Mouse (Mus musculus): ENCODE data around the gene Fam20b. TPM values are rescaled to one million over a fixed set of nuclear protein-coding genes. Genes with fewer than 3 reads are reported as not detected.
"Not testable (repeated sequence)": the region's sequence is repeated elsewhere in the genome, so short reads cannot be mapped to it uniquely, and the experiment has no call there.

Gene Fam20b
- polyA plus RNA-seq, 1 experiment from 2014 or later, result 9.3 TPM

GRCm38 (mm10) chr1:156669208-156669983 is 49.5 kb downstream of the Fam20b start:
- 67% methylated on average over 11 of the region's 11 CpGs for WGBS (ENCODE audit: insufficient replicate concordance)
- Histone ChIP-seq H3K4me3 (replicated peaks) (no peak overlapping the region), H3K9ac (no peak overlapping the region), H3K9me3 (replicated peaks) (no peaks in the 10 kb centered on the region), H3K27me3 (0 out of 2 replicates have a peak, but pooled peaks cover 8% of the 10 kb centered on the region), H3K36me3 (replicated peaks) (no peaks in the 10 kb centered on the region), H3K4me1 (replicated peaks) (peaks cover 12% of the 10 kb centered on the region), H3K4me2 (no peak overlapping the region), H3K27ac (replicated peaks) (no peak overlapping the region)
- ATAC-seq (ENCODE audit: insufficient read depth), result no peak

GRCm38 (mm10) chr1:156668602-156669001 is 50.3 kb downstream of the Fam20b start:
- Histone ChIP-seq H3K4me1 (replicated peaks) (peaks cover 5% of the 10 kb centered on the region), H3K27ac (replicated peaks) (no peak overlapping the region), H3K4me3 (replicated peaks) (no peak overlapping the region), H3K27me3 (no peaks in the 10 kb centered on the region), H3K36me3 (replicated peaks) (no peaks in the 10 kb centered on the region), H3K9ac (no peak overlapping the region), H3K9me3 (replicated peaks) (no peaks in the 10 kb centered on the region), H3K4me2 (no peak overlapping the region)
- WGBS (ENCODE audit: insufficient replicate concordance), result 55% methylated on average over 5 of the region's 5 CpGs
- no peak for ATAC-seq (ENCODE audit: insufficient read depth)

GRCm38 (mm10) chr1:156667141-156667926 is 51.6 kb downstream of the Fam20b start:
- no peaks in the 10 kb centered on the region for H3K4me1 ChIP-seq (replicated peaks)
- no peak overlapping the region for H3K4me3 ChIP-seq (replicated peaks)
- H3K9me3 ChIP-seq (replicated peaks), result no peaks in the 10 kb centered on the region
- no peaks in the 10 kb centered on the region for H3K36me3 ChIP-seq (replicated peaks)
- WGBS (ENCODE audit: insufficient replicate concordance), result 56% methylated on average over 23 of the region's 23 CpGs
- no peak overlapping the region for H3K4me2 ChIP-seq
- peak; percentile 46 for ATAC-seq (ENCODE audit: insufficient read depth)
- no peak overlapping the region for H3K9ac ChIP-seq
- H3K27me3 ChIP-seq, result no peaks in the 10 kb centered on the region
- no peak overlapping the region for H3K27ac ChIP-seq (replicated peaks)

GRCm38 (mm10) chr1:156665777-156666176 is 53.1 kb downstream of the Fam20b start:
- no peak overlapping the region for H3K27ac ChIP-seq (replicated peaks)
- no peaks in the 10 kb centered on the region for H3K36me3 ChIP-seq (replicated peaks)
- H3K9ac ChIP-seq, result no peak overlapping the region
- 79% methylated on average over 8 of the region's 8 CpGs for WGBS (ENCODE audit: insufficient replicate concordance)
- no peaks in the 10 kb centered on the region for H3K27me3 ChIP-seq
- no peaks in the 10 kb centered on the region for H3K4me1 ChIP-seq (replicated peaks)
- H3K4me3 ChIP-seq (replicated peaks), result no peak overlapping the region
- no peak overlapping the region for H3K4me2 ChIP-seq
- no peak for ATAC-seq (ENCODE audit: insufficient read depth)
- no peaks in the 10 kb centered on the region for H3K9me3 ChIP-seq (replicated peaks)

GRCm38 (mm10) chr1:156660660-156661236 is 58.1 kb downstream of the Fam20b start:
- not testable (repeated sequence) for H3K27me3 ChIP-seq; H3K36me3 ChIP-seq (replicated peaks); H3K27ac ChIP-seq (replicated peaks); ATAC-seq (ENCODE audit: insufficient read depth); H3K9me3 ChIP-seq (replicated peaks); H3K9ac ChIP-seq; H3K4me3 ChIP-seq (replicated peaks)
- Histone ChIP-seq H3K4me2 (peak overlapping the region; percentile 36), H3K4me1 (replicated peaks) (peaks cover 20% of the 10 kb centered on the region)
- WGBS (ENCODE audit: insufficient replicate concordance), result 53% methylated on average over 21 of the region's 21 CpGs

GRCm38 (mm10) chr1:156659906-156660659 is 58.8 kb downstream of the Fam20b start:
- H3K36me3 ChIP-seq (replicated peaks), result no peaks in the 10 kb centered on the region
- ATAC-seq (ENCODE audit: insufficient read depth), result peak; percentile 20; the same call in 1 of the 2 replicates
- H3K9ac ChIP-seq, result no peak overlapping the region
- no peaks in the 10 kb centered on the region for H3K9me3 ChIP-seq (replicated peaks)
- peak overlapping the region; percentile 33 for H3K4me2 ChIP-seq
- H3K4me3 ChIP-seq (replicated peaks), result no peak overlapping the region
- peaks cover 20% of the 10 kb centered on the region for H3K4me1 ChIP-seq (replicated peaks)
- no peaks in the 10 kb centered on the region for H3K27me3 ChIP-seq
- H3K27ac ChIP-seq (replicated peaks), result no peak overlapping the region
- WGBS (ENCODE audit: insufficient replicate concordance), result 61% methylated on average over 13 of the region's 13 CpGs

GRCm38 (mm10) chr1:156658676-156659075 is 60.2 kb downstream of the Fam20b start:
- Histone ChIP-seq H3K9ac (no peak overlapping the region), H3K4me2 (no peak overlapping the region), H3K36me3 (replicated peaks) (no peaks in the 10 kb centered on the region), H3K27ac (replicated peaks) (no peak overlapping the region), H3K4me1 (replicated peaks) (peaks cover 20% of the 10 kb centered on the region), H3K4me3 (replicated peaks) (no peak overlapping the region), H3K9me3 (replicated peaks) (no peaks in the 10 kb centered on the region), H3K27me3 (no peaks in the 10 kb centered on the region)
- no peak for ATAC-seq (ENCODE audit: insufficient read depth)
- WGBS (ENCODE audit: insufficient replicate concordance), result 66% methylated on average over 5 of the region's 5 CpGs

GRCm38 (mm10) chr1:156657523-156657922 is 61.4 kb downstream of the Fam20b start:
- ATAC-seq (ENCODE audit: insufficient read depth), result peak; percentile 74
- 65% methylated on average over 4 of the region's 4 CpGs for WGBS (ENCODE audit: insufficient replicate concordance)
- Histone ChIP-seq H3K36me3 (replicated peaks) (no peaks in the 10 kb centered on the region), H3K9ac (no peak overlapping the region), H3K4me3 (replicated peaks) (no peak overlapping the region), H3K4me1 (replicated peaks) (peaks cover 20% of the 10 kb centered on the region), H3K9me3 (replicated peaks) (no peaks in the 10 kb centered on the region), H3K4me2 (no peak overlapping the region), H3K27ac (replicated peaks) (0 out of 2 replicates have a peak overlapping the region, but pooled peaks have one; percentile 1), H3K27me3 (no peaks in the 10 kb centered on the region)

GRCm38 (mm10) chr1:156654735-156655530 is 64.0 kb downstream of the Fam20b start:
- Histone ChIP-seq H3K4me2 (no peak overlapping the region), H3K4me3 (replicated peaks) (no peak overlapping the region), H3K36me3 (replicated peaks) (no peaks in the 10 kb centered on the region), H3K9ac (no peak overlapping the region), H3K27ac (replicated peaks) (no peak overlapping the region), H3K9me3 (replicated peaks) (no peaks in the 10 kb centered on the region), H3K4me1 (replicated peaks) (peaks cover 17% of the 10 kb centered on the region), H3K27me3 (no peaks in the 10 kb centered on the region)
- no peak for ATAC-seq (ENCODE audit: insufficient read depth)
- 63% methylated on average over 13 of the region's 13 CpGs for WGBS (ENCODE audit: insufficient replicate concordance)

- H3K36me3 ChIP-seq (replicated peaks), result 0 out of 2 replicates have a peak, but pooled peaks cover 3% of the 10 kb centered on the region
- H3K4me2 ChIP-seq, result no peak overlapping the region
- no peaks in the 10 kb centered on the region for H3K9me3 ChIP-seq (replicated peaks)
- no peak overlapping the region for H3K27ac ChIP-seq (replicated peaks)
- H3K9ac ChIP-seq, result no peak overlapping the region
- H3K4me1 ChIP-seq (replicated peaks), result peaks cover 4% of the 10 kb centered on the region; the same call in 1 of the 2 replicates
- 36% methylated on average over 6 of the region's 6 CpGs for WGBS (ENCODE audit: insufficient replicate concordance)
- no peaks in the 10 kb centered on the region for H3K27me3 ChIP-seq
- no peak for ATAC-seq (ENCODE audit: insufficient read depth)
- no peak overlapping the region for H3K4me3 ChIP-seq (replicated peaks)
Observed at GRCm38 (mm10) chr1:156652189-156652822, 66.6 kb downstream of the Fam20b start.

All from liver, embryonic 15.5 days (tissue).